Mouse (Mus musculus) G1E (cell line): ENCODE measurements at regions not wholly inside any gene's neighbourhood (a gene's known extent, or its start where the extent isn't known, plus 50 kb on each side); places are given as distances from the start of the nearest gene placed in this dataset.

Source experiments
- ATAC-seq: 2 replicates; pipeline ENCODE4 v1.8.0; 2016; ENCODE audit warnings: mild to moderate bottlenecking; ENCODE audit not compliant: insufficient number of reproducible peaks, poor library complexity, low FRiP score, severe bottlenecking; ENCODE audit errors: extremely low read depth
- DNase-seq: peaks from one replicate; pipeline ENCODE4 v3.0.0; 2012; ENCODE audit warnings: low spot score
- H3K27me3 ChIP-seq: 2 replicates; pipeline ENCODE4 v1.6.1; 2012; ENCODE audit warnings: mild to moderate bottlenecking, low read length, inconsistent platforms; ENCODE audit not compliant: insufficient read depth
- H3K36me3 ChIP-seq: replicated peaks from 2 replicates; pipeline ENCODE3; 2012; ENCODE audit warnings: mild to moderate bottlenecking, inconsistent platforms
- H3K4me1 ChIP-seq: 2 replicates; pipeline ENCODE4 v1.6.1; 2012; ENCODE audit warnings: low read depth, low read length, inconsistent platforms, mixed read lengths; ENCODE audit not compliant: insufficient read depth
- H3K4me3 ChIP-seq: 2 replicates; pipeline ENCODE4 v1.5.1; 2012; ENCODE audit warnings: low read depth, mild to moderate bottlenecking, inconsistent platforms, low read length, moderate library complexity, mixed read lengths
- H3K9me3 ChIP-seq: replicated peaks from 2 replicates; pipeline ENCODE4 v1.6.1; 2012; ENCODE audit warnings: inconsistent platforms
- CTCF ChIP-seq: IDR thresholded peaks from 2 replicates; pipeline ENCODE4 v1.5.1; 2012; ENCODE audit warnings: low read depth, low read length, inconsistent platforms, mixed read lengths
- GATA1 ChIP-seq: IDR thresholded peaks from 2 replicates; pipeline ENCODE4 v1.6.1; 2012; ENCODE audit warnings: borderline replicate concordance, low read length, inconsistent platforms, mixed read lengths
- GATA2 ChIP-seq: IDR thresholded peaks from 2 replicates; pipeline ENCODE4 v1.6.1; 2012; ENCODE audit warnings: low read depth, low read length, inconsistent platforms, borderline replicate concordance
- POLR2AphosphoS5 ChIP-seq: IDR thresholded peaks from 2 replicates; pipeline ENCODE4 v1.6.1; 2012; ENCODE audit warnings: low read depth, low read length, inconsistent platforms; ENCODE audit not compliant: insufficient replicate concordance
- TAL1 ChIP-seq: conservative IDR thresholded peaks from 2 replicates; pipeline ENCODE4 v1.6.1; 2012; ENCODE audit warnings: low read depth, low read length, inconsistent platforms, mixed read lengths

- ATAC-seq: no peak
- TF ChIP-seq TAL1 (no peak), CTCF (no peak), GATA2 (no peak), POLR2AphosphoS5 (no peak), GATA1 (no peak)
- peaks cover 9% of the 10 kb centered on the region for H3K27me3 ChIP-seq
Measured at GRCm38 (mm10) chr19:6684921-6685320, 142.1 kb upstream of the Slc22a12 start.

GRCm38 (mm10) chr19:6679392-6680307 is 136.8 kb upstream of the Slc22a12 start:
- DNase-seq: no peak
- TF ChIP-seq CTCF (no peak), GATA1 (no peak), GATA2 (no peak)
- H3K4me1 ChIP-seq: no peaks in the 10 kb centered on the region
- H3K27me3 ChIP-seq: peaks cover 13% of the 10 kb centered on the region
- no peak for ATAC-seq
- H3K9me3 ChIP-seq: no peaks in the 10 kb centered on the region
- H3K4me3 ChIP-seq: no peak overlapping the region
- no peaks in the 10 kb centered on the region for H3K36me3 ChIP-seq

More at GRCm38 (mm10) chr19:6684921-6685320, 142.1 kb upstream of the Slc22a12 start:
- DNase-seq: no peak
- H3K36me3 ChIP-seq: no peaks in the 10 kb centered on the region
- no peak overlapping the region for H3K4me3 ChIP-seq
- no peaks in the 10 kb centered on the region for H3K4me1 ChIP-seq
- H3K9me3 ChIP-seq: no peaks in the 10 kb centered on the region

DNA sequence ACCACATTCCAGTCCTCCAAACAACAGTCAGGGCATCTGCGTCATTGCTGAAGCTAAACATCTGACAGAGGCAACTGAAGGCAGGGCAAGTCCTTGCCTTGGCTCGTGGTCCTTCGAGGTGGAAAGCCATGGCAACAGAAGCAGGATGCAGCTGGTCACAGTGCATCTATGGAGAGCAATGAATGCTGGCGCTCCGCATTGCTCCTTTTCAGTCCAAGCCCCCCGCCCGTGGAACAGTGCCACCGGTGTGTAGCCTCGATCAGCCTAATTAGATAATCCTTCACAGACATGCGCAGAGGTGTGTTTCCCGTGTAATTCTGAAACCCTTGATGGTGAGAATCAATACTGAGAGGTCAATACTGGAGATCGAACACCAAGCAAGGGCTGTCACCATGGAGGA is 134.7 kb upstream of the Slc22a12 start:
- no peak for ATAC-seq
- no peaks in the 10 kb centered on the region for H3K36me3 ChIP-seq
- TF ChIP-seq POLR2AphosphoS5: no peak
- no peak for TF ChIP-seq CTCF
- no peak for TF ChIP-seq GATA1
- TF ChIP-seq TAL1: no peak
- TF ChIP-seq GATA2: no peak
- no peaks in the 10 kb centered on the region for H3K4me1 ChIP-seq
- peaks cover 16% of the 10 kb centered on the region for H3K27me3 ChIP-seq
- no peak overlapping the region for H3K4me3 ChIP-seq
- no peaks in the 10 kb centered on the region for H3K9me3 ChIP-seq
- DNase-seq: no peak

- peaks cover under 1% of the 10 kb centered on the region; the same call in 1 of the 2 replicates for H3K4me1 ChIP-seq
- no peak for DNase-seq
- no peak for ATAC-seq
Measured at GRCm38 (mm10) chr19:6675586-6675985, 132.8 kb upstream of the Slc22a12 start.

DNA sequence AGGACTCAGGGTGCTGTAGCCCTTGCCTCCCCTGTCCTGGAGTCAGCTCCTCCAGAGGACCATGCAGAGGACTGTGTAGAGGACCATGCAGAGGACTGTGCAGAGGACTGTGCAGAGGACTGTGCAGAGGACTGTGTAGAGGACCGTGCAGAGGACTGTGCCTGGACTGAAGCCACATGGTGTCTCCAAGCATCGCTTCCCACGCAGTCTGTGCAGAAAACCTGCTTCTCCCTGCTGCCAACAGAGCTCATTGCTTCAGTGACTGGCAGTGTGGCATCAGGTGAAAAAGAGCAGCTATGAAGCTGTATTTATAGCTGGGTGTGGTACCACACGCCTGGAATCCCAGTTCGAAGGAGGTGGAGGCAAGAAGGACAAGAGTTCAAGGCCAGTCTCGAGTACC is 128.9 kb upstream of the Slc22a12 start:
- Histone ChIP-seq H3K4me3 (no peak overlapping the region), H3K27me3 (peaks cover 16% of the 10 kb centered on the region; the same call in 1 of the 2 replicates), H3K4me1 (peaks cover 4% of the 10 kb centered on the region; the same call in 1 of the 2 replicates), H3K9me3 (no peaks in the 10 kb centered on the region), H3K36me3 (no peaks in the 10 kb centered on the region)
- ATAC-seq (no peak), DNase-seq (no peak)
- no peak for TF ChIP-seq CTCF
- TF ChIP-seq TAL1: no peak
- TF ChIP-seq GATA2: no peak
- no peak for TF ChIP-seq POLR2AphosphoS5

More at GRCm38 (mm10) chr19:6675586-6675985, 132.8 kb upstream of the Slc22a12 start:
- Histone ChIP-seq H3K4me3 (no peak overlapping the region), H3K36me3 (no peaks in the 10 kb centered on the region), H3K27me3 (peaks cover 20% of the 10 kb centered on the region), H3K9me3 (no peaks in the 10 kb centered on the region)
- TF ChIP-seq CTCF (no peak), TAL1 (no peak), GATA1 (no peak), GATA2 (no peak), POLR2AphosphoS5 (no peak)

GRCm38 (mm10) chr19:6669881-6670280 is 127.0 kb upstream of the Slc22a12 start:
- Histone ChIP-seq H3K36me3 (no peaks in the 10 kb centered on the region), H3K4me3 (no peak overlapping the region), H3K27me3 (peaks cover 16% of the 10 kb centered on the region; the same call in 1 of the 2 replicates), H3K9me3 (no peaks in the 10 kb centered on the region), H3K4me1 (peaks cover 6% of the 10 kb centered on the region)
- DNase-seq (no peak), ATAC-seq (no peak)
- no peak for TF ChIP-seq TAL1
- no peak for TF ChIP-seq GATA1
- TF ChIP-seq GATA2: no peak
- no peak for TF ChIP-seq CTCF
